Mouse (Mus musculus) neural tube, embryonic 10.5 days (tissue): ENCODE data around the gene Dlk1.
A peak's percentile ranks its signal among the peaks of the same experiment; 100 is the strongest.

Experiments
- DNase-seq: peaks from one replicate; pipeline ENCODE4 v3.0.0-alpha.2; 2017; ENCODE audit warnings: low spot score; ENCODE audit errors: extremely low spot score

The Dlk1 gene

DNA sequence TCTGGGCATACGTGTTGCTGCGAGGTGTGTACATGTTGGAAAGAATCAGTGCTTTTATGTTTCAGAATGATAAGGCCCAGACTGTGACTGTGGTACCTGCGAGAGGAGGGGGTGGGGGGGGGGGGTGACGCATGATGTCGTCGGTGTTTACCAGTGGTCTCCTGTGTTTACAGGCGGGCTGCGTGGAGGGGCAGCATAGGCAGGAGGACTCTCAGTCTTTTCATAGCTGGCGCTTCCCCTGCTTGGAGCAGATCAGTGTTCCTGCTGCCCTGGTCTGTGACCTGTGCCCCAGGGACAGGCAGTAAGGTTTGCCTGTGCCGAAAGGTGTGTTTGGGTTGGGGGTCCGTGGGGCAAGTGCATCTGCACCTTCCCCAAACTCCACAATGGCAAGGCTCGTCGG is at the start of gene Dlk1:
Gene Dlk1 (plus strand): TSS at position 232 of the 400 bp plus-strand sequence.
- DNase-seq = no peak

DNA sequence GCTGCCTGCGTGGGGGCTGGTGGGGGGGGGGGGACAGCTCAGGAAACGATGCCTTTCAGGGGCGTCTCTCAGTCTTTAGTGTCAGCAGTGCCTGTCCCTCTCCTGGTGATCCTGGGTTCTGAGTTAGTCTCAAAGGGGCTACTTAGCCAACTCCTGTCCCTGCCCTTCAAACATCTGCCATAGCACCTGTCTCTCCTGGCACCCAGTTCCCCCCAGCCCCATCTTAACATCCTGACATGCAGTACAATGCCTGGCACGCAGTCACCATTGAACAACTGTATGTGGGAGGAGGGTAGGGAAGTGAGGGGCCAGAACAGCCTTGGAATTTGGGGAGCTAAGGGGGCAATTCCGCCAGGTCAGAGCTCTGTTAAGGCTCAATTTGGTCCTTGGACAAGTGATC is 49.7 kb upstream of the Dlk1 start:
- no peak for DNase-seq

DNA sequence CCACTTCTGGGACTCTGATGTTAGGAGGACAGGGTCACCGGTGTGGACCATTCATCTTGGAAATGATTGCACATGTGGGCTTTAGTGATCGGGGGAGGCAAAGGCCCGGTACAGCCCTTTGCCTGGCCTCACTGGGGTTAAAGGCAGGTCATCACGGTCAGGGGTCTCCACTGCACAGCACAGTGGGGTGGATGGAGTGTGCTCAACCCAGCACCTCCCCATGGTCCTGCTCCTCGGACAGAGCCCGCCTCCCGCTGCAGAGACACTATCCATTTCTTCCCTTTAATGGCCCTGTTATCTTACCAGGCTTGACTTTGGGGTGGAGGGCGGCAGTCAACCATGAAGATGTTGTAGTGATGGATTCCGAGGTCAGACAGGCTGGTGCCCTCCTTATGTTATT is 48.9 kb upstream of the Dlk1 start:
- peak; percentile 69 for DNase-seq

DNA sequence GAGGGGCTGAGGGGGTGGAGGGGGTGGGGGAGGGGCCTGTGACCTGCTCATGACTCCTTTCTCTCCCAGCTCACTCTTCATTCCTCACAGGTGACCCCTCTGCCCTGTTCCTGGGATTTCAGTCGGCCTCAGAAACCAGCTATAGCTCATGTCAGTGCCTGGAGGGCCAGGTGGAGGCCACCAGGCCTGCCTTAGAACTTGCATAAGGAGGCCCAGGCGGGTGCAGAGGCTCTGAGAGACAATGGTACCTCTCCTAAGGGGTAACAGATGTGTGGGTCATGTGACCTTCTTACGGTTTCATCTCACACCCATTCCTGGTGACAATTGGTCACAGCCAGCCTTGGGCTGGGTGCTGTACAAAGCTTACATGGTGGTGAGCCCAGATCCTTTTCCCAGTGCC is 46.6 kb upstream of the Dlk1 start:
- DNase-seq = peak; percentile 60

DNA sequence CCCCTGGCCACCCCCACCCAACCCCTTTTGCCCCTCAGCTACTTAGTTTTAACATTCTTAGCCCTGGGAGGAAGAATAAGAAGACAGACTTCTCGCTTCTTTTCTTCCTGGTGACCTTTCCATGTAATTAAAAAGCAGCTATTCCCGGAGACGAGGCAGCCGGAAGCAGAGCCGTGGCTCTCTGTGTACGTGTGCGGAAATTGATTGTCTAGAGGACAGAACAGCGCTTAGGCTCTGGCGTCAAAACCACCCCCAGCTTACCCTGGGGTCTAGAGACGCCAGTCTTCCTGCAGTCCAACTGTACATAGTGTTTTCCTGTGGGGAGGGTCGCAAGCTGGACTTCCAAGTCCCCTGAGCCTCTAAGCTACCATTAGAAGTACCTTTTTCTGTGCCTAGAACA is 41.9 kb upstream of the Dlk1 start:
- no peak for DNase-seq

DNA sequence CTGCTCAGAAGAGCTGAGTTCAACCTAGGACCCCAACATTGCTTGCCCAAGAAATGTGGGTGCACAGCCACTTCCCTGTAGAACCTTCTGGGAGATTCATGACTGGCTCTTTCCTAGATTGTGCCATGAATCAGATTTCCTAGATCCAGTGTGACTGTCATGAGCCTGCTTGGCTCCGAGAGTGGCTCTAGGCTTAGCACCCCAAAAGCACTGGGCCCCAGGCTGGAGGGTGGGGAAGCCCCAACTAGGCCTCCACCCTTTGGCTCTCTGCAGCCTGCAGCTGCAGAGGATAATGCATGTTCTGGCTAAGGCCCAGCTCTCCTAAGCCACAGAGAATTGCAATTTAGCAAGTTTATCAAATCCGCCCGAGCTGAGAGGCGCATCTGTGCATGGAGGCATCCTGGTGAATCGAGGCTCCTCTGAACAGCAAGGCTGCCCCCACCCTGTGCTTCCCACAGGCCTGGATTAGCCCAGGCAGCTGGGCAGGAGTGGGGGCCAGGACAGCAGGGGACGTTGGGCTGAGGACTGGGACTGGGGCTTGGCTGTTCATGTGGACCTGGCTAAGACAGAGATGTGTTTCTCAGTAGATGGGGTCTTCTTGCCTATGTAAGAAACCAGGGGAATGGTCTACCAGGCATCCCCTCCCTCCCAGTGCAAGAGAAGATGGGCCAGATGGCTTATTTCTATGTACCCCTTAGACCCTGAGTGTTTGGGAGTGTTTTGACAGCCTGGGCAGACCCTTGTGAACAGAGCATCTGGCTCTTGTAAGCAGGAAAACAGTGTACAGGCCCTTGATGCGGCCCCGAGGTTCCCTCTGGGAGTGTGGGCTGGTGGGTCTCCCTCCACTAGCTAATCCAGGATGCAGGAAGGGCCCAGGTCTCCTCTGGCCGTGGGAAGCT is 41.2 kb upstream of the Dlk1 start:
- no peak for DNase-seq

DNA sequence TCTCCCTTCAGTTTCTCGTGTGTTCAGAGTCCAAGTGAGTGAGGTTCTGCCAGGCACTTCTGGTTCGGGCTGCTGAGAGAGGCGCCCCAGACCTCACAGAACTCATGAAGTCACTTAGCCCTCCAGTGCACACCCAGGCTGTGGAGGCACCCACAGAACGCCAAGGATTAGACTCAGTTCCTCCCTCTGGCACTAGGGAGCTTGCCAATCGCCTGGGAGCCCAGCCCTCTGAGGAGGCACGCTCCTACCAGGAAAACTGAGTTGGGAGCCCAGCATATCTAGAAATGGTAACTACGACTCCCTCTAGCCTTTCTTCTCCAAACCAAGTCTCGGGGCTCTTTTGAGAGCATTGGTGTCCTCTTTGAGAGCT is 40.6 kb upstream of the Dlk1 start:
- no peak for DNase-seq

DNA sequence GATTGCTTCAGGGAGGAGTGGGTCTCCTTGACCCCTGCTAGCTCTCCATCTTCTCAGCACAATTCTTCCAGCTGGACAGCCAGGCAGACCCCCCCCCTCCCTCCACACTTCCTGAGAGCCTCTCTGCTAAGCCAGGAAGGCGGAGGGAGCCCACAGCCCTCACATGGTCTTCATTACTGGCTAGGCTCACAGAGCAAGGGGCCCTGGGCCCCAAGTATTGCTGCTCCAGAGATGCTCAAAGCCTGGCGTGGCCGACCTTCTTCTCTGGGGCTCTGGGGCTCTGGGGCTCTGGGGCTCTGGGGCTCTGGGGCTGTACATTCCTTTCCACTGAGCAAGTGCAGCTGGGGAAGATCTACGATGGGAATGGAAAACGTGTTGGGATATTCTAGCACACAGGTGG is 39.9 kb upstream of the Dlk1 start:
- peak; percentile 57 for DNase-seq

DNA sequence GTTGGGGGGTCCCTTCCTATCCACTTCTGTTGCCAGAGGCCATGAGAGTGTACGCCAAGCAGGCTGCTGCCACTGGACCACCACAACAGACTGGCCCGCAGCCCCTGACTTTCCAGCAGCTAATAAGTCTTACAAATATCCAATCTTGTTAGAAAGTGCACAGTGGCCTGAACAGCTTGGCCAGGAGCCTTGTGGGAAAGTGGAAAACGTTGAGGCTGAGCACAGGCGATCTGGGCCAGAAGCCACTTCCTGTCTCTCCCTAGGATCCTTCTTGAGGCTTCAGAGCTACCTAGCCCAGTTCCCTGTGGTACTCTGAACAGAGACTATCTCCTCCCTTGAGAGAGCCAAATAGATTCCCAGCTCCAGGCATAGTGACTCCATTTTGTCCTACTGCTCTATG is 39.3 kb upstream of the Dlk1 start:
- DNase-seq = no peak

DNA sequence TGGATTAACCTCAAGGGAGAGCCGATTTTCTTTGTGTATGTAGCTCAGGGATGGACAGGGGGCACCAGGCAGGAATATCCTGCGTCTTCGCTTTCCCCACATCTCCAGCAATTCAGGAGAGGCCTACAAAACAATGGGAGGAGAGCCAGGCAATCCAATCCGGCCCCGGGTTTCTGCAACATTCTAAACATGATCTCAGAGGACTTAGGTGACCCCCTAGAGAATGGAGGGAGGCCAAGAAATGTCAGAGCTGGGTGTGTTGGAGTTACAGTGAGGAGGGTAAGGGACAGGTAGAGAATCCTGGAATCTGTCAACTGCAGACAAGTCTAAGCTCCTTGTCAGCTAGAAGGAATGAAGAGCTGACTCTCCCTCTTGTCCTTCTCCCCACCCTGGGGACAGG is 35.9 kb upstream of the Dlk1 start:
- DNase-seq = no peak

DNA sequence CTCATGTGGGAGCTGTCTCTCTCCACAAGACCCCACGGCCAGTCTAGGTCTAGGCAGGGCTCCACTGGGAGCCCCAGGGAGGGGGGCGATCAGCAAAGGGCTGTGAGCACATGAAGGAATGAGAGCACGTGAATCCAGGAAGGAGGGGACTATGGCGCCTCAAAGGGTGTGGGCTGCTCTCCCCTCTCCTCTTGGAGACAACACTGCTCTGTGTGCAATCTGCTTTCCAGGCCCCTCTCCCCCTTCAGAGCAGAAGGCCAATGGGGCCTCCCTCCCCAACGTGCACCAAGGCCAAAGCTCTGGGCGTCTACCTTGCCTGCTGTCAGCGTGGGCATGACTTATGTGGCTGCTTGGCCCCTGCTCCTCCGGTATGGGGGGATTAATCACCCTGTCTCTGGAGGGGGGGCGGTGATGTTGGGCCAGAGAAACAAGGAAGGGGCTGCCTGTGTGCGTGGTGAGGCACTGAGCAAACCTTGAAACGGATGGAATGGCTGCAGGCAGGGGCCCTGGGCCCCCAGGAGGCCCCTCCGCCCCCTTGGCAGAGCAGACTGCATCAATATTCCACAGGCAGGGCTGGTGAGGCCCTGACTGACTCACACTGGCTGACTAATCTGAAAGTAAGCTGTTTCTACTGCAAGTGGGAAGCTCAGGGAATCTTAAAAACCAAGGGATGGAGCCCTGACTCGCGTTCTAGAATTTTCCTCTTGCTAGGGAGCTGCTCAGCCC is 35.0 kb upstream of the Dlk1 start:
- DNase-seq = peak; percentile 82

DNA sequence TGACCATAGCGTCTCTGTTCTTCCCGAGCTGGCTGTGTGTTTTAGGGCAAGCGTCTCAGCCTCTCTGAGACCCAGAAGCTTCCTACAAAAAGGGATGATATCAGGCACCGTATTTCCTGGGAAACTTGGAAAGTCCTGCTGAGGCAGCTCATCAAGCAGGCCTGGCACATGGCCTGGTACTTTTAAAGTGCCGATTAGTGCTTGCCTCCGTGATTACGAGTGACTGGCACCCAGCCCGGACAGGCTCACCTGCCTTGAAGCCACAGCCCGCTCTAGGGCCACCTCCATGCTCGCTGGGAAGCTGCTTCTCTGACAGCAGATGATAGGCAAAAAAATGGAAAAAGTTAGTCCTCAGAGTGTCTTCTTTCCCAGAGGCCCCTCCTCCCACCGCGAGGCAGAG is 32.6 kb upstream of the Dlk1 start:
- DNase-seq = no peak

DNA sequence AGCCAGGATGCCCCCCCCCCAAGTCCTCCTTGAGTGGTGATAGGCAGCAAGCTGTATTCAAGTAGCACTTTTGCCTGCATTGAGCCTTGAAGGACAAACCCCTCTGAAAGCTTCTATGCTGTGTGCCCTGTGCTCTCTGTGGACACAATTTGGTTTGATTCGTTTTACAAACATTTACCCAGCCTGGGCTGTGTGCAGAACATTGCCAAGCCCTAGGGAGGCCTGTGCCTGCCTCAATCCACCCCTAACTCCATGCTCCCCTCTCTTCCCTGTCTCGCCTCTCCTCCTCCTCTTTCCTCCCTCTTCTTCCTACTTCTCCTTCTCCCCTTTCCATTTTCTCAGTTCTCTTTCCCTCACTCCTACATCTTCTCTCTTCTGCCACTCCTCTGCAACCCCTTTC is 29.5 kb upstream of the Dlk1 start:
- DNase-seq = no peak

DNA sequence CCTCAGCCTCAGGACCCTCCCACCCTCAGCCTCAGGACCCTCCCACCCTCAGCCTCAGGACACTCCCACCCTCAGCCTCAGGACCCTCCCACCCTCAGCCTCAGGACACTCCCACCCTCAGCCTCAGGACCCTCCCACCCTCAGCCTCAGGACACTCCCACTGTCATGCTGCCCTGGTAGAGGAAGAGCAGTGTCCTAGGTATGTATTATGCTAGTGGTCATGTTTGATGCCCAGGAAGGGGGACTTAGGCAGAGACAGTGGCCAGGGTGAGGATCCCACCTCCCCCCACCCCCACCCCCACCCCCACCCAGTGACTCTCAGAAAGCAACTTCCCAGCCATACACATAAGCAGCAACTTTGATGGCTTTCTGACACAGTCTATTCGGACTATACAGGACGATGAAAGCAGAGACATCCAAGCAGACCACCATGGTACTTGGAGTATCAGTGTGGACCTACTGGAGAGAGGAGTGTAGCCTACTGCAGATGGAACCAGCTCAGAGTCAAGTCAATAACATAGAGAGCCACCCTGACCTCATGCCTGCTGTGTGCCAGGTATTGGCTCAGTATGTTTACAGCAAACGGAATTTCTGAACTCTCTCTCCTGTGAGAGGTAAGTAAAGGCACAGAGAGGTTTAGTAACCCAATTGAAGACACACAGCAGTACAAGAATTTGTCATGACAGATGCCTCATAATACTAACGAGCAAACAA is 28.8 kb upstream of the Dlk1 start:
- no peak for DNase-seq

DNA sequence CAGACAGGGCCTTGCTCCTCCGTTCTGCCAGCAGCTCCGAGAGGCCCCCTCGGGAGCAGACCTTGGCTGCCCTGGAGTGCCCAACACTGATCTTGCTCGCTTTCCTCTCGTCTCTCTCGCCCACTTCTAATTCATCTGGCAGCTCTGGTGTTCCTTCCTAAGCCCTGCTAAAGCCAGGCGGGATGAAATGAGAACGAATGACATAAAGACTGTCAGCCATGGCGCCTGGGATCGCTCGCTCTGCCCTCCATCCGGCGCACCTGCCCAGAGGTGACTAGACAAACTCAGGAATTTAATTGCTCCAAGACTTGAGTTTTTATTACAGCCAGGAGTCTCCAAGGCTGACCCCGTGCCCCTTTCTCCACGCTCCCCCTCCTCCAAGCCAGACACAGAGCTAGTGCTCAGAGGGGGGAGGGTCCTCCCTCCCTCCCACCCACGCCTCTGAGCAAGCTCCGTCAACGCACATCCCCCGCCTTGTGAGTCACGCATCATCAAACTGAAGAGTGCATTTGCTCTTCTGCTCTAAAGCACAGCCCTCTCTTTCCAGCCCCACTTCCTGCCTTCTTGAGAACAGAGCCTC is 27.8 kb upstream of the Dlk1 start:
- DNase-seq = no peak

DNA sequence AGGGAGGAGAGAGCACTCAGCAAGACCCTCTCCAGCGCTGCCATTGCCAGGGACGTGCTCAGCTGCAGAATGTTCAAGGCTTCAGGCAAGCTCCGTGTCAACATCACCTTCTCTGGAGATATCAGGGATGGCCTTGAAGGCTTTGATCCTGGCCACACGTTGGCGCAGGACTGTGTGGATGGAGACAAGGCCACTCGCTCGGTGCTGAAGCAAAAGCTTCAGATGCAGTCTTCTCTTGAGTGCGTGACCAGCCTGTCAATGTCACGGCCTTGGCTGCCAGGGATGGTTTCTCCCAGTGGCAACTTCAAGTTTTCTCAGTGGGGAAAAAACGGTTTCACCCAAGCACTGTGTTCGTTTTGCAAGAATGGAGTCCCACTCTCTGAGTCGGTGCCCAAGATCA is 26.6 kb upstream of the Dlk1 start:
- DNase-seq = no peak

DNA sequence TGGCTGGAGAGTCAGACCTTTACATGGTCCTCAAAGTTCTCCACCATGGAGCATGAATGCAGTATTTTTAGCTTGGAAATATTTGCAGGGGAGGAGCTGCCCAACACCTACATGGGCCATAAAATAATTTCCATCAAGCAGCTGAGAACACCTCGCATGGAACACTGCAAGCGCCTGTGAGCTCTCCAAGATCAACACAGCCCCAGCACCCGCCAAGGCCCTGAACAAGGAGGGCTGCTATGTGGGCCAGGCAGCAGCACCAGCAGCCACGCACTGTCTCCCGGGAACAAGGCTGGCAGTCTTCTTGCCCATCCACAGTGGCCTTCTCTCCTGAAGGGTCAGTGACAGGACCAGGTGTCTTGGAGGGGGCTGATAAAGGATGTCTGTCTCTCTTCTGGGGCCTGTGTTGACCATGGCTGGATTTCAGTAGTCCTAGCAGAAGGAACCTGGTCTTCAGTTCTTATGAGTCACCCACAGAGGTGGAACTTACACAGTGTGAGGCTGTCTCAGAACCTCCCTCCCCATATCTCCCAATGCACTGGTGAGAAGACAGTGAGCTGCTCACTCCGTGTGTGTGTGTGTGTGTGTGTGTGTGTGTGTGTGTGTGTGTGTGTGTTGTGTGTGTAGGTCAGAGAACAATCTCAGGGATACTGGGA is 20.0 kb upstream of the Dlk1 start:
- no peak for DNase-seq

DNA sequence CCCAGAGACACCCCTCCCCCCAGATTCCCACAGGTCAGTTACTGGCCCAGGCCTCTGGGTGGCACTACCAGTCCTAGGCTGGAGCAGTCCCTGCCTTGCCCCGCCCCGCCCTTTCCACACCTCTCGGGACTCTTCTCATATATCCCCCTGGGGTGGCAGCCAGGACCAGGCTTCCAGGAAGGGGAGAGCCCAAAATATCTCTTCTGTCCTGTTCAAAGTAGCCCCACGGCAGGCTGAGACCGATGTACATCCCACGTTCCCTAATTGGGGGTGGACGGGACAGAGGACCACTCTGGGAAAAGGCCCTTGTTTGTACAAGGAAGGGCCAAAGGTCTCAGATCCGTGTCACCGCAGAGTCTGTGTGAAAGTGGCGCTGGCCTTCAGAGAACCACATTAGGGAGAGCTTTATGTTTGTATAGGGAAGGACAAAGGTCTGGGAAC is 16.2 kb upstream of the Dlk1 start:
- DNase-seq = peak; percentile 67

DNA sequence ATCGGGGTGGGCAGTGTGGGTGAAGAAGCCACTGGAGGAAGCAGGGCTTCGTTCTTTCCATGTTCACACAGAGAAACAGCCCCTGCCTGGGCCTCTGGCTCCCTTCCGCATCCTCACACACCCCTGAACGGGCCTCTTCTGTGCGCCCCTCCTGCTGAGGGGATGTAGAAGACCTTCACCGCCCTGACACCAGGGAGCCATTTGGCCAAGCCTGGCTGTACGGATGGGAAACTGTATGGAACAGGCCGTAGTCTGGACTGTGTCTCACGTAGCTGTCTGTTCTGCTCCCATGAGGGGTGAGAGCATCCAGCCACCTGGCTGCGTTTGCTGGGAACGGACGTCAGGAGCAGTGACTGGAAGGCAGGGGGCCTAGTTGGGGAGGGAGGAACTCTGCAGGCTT is 15.8 kb upstream of the Dlk1 start:
- DNase-seq = peak; percentile 53

DNA sequence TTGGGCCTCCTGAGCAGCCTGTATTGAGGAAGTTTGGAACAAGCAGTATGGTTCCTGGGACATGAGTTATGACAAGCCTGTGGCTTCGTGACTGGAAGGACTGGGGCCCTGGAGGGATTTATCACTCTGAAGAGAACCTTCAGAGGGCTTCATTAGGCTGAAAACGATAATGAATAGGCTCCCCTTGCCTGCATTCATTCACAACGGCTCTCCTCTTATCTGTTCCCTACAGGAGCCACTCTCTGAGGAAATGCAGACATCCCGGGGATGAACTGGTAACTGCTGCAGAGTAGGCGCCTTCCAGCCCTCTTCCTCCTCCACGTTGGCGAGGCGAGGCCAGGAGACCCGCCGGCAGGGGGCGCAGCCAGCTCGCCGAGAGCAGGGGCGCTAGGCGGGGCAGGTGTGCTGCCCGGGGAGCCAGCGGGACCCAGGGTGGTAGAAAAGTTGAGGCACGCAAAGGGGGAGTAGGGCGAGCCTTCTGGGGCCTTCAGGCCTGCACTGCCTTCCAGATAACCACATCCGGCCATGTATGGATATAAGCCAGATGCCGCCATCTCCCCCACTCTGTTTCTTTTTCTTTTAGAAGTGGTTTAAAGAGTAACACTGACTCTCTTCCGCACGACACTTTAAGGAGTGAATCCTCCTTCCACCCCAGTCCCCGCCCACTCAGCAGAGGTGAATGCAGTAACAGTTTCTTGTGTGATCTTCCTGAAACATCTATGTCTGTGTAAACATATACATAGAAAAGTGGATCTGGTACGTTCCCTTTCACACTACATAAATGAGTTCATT is 14.9 kb upstream of the Dlk1 start:
- peak; percentile 93 for DNase-seq
